Mouse (Mus musculus) heart, embryonic 10.5 days (tissue): ENCODE results near the gene Pigu. TPM values are rescaled to one million over a fixed set of nuclear protein-coding genes. Genes with fewer than 3 reads are reported as not detected.
A peak's percentile ranks its signal among the peaks of the same experiment; 100 is the strongest.

Source experiments
- DNase-seq: peaks from one replicate; pipeline ENCODE4 v3.0.0-alpha.2; 2017; ENCODE audit warnings: low spot score
- H3K27ac ChIP-seq: fragments of 300-500 bp; sonication (generic); 2 replicates; pipeline ENCODE4 v1.5.1; 2016; ENCODE audit warnings: mild to moderate bottlenecking
- H3K27me3 ChIP-seq: fragments of 300-500 bp; sonication (generic); 2 replicates; pipeline ENCODE4 v1.6.1; 2016; ENCODE audit warnings: mild to moderate bottlenecking; ENCODE audit not compliant: poor library complexity, insufficient read depth, severe bottlenecking
- H3K36me3 ChIP-seq: fragments of 300-500 bp; sonication (generic); 2 replicates; pipeline ENCODE4 v1.6.1; 2016; ENCODE audit warnings: mild to moderate bottlenecking, moderate library complexity
- H3K4me1 ChIP-seq: fragments of 300-500 bp; sonication (generic); 2 replicates; pipeline ENCODE4 v1.6.1; 2016; ENCODE audit warnings: mild to moderate bottlenecking
- H3K4me3 ChIP-seq: fragments of 300-500 bp; sonication (generic); 2 replicates; pipeline ENCODE4 v1.5.1; 2016; ENCODE audit warnings: mild to moderate bottlenecking, moderate library complexity
- H3K9me3 ChIP-seq: fragments of 300-500 bp; sonication (generic); 2 replicates; pipeline ENCODE4 v1.6.1; 2016; ENCODE audit warnings: mild to moderate bottlenecking, moderate library complexity
- WGBS: fragments of 180-500 bp; shearing (Covaris S2); methylation state at CpG from one replicate; pipeline ENCODE4 v1.1.7; 2016; 5-methylcytosine and 5-hydroxymethylcytosine counted together
- polyA plus RNA-seq: library from polyadenylated mRNA; unstranded; fragments of >200 nt; fragmentation: Nextera tagmentation; extraction: Ambion mirVana; gene quantifications from 2 replicates; pipeline ENCODE4 v1.2.1, GENCODE M21; 2016

Gene Pigu
- polyA plus RNA-seq, 1 experiment from 2014 or later, result 61.2 TPM

DNA sequence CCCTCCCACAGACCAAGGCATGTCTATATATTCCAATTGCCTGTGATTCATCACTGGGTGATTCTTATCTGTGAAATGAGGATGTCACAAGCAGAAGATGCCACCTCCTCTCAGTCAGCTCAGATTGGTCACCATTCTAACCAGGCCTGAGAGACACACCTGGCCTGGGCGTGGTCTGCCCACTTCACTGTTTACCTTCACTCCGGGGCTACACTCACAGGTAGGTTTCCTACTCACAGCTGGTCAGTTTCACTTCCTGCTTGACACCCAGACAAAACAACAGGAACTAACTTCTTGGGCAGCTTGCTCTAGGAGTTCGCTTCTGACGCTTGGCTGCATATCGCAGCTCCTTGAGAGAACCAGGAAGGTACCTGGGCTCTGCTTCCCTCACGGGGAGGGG is 61.8 kb downstream of the Pigu start:
- peaks cover 5% of the 10 kb centered on the region for H3K4me1 ChIP-seq
- DNase-seq, result no peak
- H3K4me3 ChIP-seq, result no peak overlapping the region
- 91% methylated on average over 6 of the region's 6 CpGs for WGBS
- H3K9me3 ChIP-seq, result no peaks in the 10 kb centered on the region
- no peak overlapping the region for H3K27ac ChIP-seq
- peaks cover 84% of the 10 kb centered on the region for H3K36me3 ChIP-seq
- no peaks in the 10 kb centered on the region for H3K27me3 ChIP-seq

- Histone ChIP-seq H3K4me1 (no peaks in the 10 kb centered on the region), H3K27ac (no peak overlapping the region), H3K27me3 (no peaks in the 10 kb centered on the region), H3K9me3 (no peaks in the 10 kb centered on the region), H3K4me3 (no peak overlapping the region), H3K36me3 (peaks cover 95% of the 10 kb centered on the region)
- no peak for DNase-seq
- 91% methylated on average over 4 of the region's 4 CpGs for WGBS
Measured at GRCm38 (mm10) chr2:155293946-155294345, 63.3 kb downstream of the Pigu start.

DNA sequence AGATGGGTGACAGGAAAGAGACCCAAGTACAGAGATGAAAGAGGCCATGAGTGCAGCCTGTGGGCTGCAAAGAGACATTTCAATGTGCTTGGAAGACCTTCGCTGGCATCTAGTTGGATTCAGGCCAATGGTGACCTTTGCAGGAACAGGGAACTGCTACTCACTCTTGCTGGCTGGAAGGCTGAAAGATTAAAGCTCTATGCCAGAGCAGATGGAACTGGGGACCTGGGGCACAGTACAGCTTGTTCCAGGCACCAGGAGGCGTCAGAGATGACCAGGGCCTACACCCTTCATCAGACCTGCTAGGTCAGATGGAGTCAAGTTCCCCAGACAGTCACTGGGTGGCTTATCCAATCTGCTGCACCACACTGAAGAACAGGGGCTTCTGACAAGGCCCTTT is 63.8 kb downstream of the Pigu start:
- WGBS, result 77% methylated on average over 2 of the region's 2 CpGs
- Histone ChIP-seq H3K9me3 (no peaks in the 10 kb centered on the region), H3K4me1 (no peaks in the 10 kb centered on the region), H3K27ac (no peak overlapping the region), H3K27me3 (no peaks in the 10 kb centered on the region), H3K4me3 (no peak overlapping the region), H3K36me3 (peaks cover 90% of the 10 kb centered on the region)
- DNase-seq, result no peak

- 87% methylated on average over 8 of the region's 8 CpGs for WGBS
- peaks cover 7% of the 10 kb centered on the region for H3K4me1 ChIP-seq
- no peaks in the 10 kb centered on the region for H3K27me3 ChIP-seq
- no peak for DNase-seq
- H3K27ac ChIP-seq, result no peak overlapping the region
- H3K36me3 ChIP-seq, result peaks cover 57% of the 10 kb centered on the region
- no peaks in the 10 kb centered on the region for H3K9me3 ChIP-seq
- no peak overlapping the region for H3K4me3 ChIP-seq
Measured at GRCm38 (mm10) chr2:155290066-155290465, 67.2 kb downstream of the Pigu start.

- no peak overlapping the region for H3K4me3 ChIP-seq
- no peaks in the 10 kb centered on the region for H3K9me3 ChIP-seq
- peaks cover 51% of the 10 kb centered on the region for H3K36me3 ChIP-seq
- H3K27me3 ChIP-seq, result no peaks in the 10 kb centered on the region
- no peak for DNase-seq
- H3K27ac ChIP-seq, result peak overlapping the region; percentile 78
- 64% methylated on average over 4 of the region's 4 CpGs for WGBS
- peaks cover 11% of the 10 kb centered on the region for H3K4me1 ChIP-seq
Measured at GRCm38 (mm10) chr2:155287456-155288250, 69.6 kb downstream of the Pigu start.

DNA sequence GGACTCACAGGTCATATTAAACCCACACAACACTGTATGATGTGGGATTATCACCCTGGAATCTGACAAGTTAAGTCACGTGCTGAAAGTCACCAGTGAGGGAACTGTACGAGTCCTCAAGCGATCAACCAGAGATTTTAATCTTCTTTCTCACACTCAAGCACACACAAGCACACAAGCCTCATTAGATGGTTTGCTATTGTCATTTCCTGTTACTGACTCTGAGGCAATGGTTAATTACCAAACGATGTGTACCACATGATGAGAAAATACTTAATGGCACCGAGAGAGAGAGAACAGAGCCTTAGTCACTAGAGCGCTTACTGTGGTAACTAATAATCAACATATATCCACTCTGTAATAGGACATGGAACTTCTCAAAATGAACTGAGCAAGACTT is 71.5 kb downstream of the Pigu start:
- peaks cover 11% of the 10 kb centered on the region for H3K4me1 ChIP-seq
- H3K4me3 ChIP-seq, result no peak overlapping the region
- no peaks in the 10 kb centered on the region for H3K27me3 ChIP-seq
- no peak for DNase-seq
- H3K27ac ChIP-seq, result no peak overlapping the region
- WGBS, result 88% methylated on average over 6 of the region's 6 CpGs
- peaks cover 35% of the 10 kb centered on the region for H3K36me3 ChIP-seq
- H3K9me3 ChIP-seq, result no peaks in the 10 kb centered on the region

DNA sequence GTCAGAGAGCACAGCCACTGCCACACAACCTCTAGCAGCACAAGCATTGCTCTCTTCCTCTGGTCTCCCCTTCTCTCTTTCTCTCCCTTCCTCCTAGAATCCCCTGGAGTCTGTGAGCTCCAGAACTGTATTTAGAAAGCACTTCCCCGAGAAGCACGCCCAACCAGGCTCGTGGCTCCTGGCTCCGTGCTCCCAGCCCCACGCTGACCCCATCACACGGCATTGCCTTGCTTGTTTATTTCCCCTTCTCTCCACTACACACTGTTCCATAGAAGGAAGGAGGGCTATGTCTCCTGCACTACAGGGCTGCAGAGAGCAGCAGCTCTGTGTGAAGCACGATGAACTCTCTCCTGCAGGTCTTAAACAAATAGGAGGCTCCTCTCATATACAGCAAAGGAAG is 72.6 kb downstream of the Pigu start:
- no peak for DNase-seq
- peak overlapping the region; percentile 69; the same call in 1 of the 2 replicates for H3K27ac ChIP-seq

GRCm38 (mm10) chr2:155283793-155284192 is 73.4 kb downstream of the Pigu start:
- DNase-seq, result no peak
- WGBS, result 87% methylated on average over 4 of the region's 4 CpGs
- H3K36me3 ChIP-seq, result peaks cover 31% of the 10 kb centered on the region
- no peak overlapping the region for H3K27ac ChIP-seq
- no peak overlapping the region for H3K4me3 ChIP-seq
- no peaks in the 10 kb centered on the region for H3K9me3 ChIP-seq
- H3K4me1 ChIP-seq, result peaks cover 11% of the 10 kb centered on the region
- H3K27me3 ChIP-seq, result no peaks in the 10 kb centered on the region

More for the DNA sequence above, 72.6 kb downstream of the Pigu start:
- WGBS, result 81% methylated on average over 7 of the region's 7 CpGs
- no peaks in the 10 kb centered on the region for H3K9me3 ChIP-seq
- H3K4me3 ChIP-seq, result no peak overlapping the region
- peaks cover 11% of the 10 kb centered on the region for H3K4me1 ChIP-seq
- H3K36me3 ChIP-seq, result peaks cover 30% of the 10 kb centered on the region
- H3K27me3 ChIP-seq, result no peaks in the 10 kb centered on the region

- H3K9me3 ChIP-seq, result no peaks in the 10 kb centered on the region
- no peak for DNase-seq
- H3K4me3 ChIP-seq, result no peak overlapping the region
- H3K27me3 ChIP-seq, result no peaks in the 10 kb centered on the region
- no peak overlapping the region for H3K27ac ChIP-seq
- H3K36me3 ChIP-seq, result peaks cover 44% of the 10 kb centered on the region
- 71% methylated on average over 2 of the region's 2 CpGs for WGBS
- peaks cover 15% of the 10 kb centered on the region for H3K4me1 ChIP-seq
Measured at GRCm38 (mm10) chr2:155280116-155280515, 77.1 kb downstream of the Pigu start.

DNA sequence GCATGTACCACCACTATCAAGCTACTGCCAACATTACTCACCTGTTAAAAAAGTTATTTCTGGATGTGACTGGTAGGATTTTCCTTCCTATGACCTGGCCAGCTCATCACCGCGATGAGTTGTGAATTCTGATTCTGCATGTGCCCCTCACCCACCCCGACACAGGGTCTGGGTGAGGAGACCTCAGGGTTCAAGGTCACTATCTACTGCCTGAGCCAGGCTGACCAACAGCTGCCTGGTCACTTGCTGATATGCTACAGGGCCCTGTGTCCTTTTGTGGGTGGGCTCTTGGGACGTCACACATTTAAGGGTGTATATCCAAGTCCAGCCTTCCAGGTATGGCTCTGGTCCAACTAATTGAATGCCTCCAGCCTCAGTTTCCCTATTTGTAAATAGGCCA is 78.1 kb downstream of the Pigu start:
- Histone ChIP-seq H3K4me3 (no peak overlapping the region), H3K36me3 (peaks cover 39% of the 10 kb centered on the region), H3K9me3 (no peaks in the 10 kb centered on the region), H3K27me3 (no peaks in the 10 kb centered on the region), H3K4me1 (peaks cover 12% of the 10 kb centered on the region), H3K27ac (no peak overlapping the region)
- 89% methylated on average over 4 of the region's 4 CpGs for whole genome bisulfite sequencing
- DNase-seq, result no peak

- Histone ChIP-seq H3K4me1 (peaks cover 12% of the 10 kb centered on the region), H3K4me3 (no peak overlapping the region), H3K9me3 (no peaks in the 10 kb centered on the region), H3K36me3 (peaks cover 32% of the 10 kb centered on the region), H3K27ac (no peak overlapping the region), H3K27me3 (no peaks in the 10 kb centered on the region)
- 94% methylated on average over 7 of the region's 7 CpGs for WGBS
- DNase-seq, result no peak
Measured at GRCm38 (mm10) chr2:155278361-155278760, 78.9 kb downstream of the Pigu start.

- H3K9me3 ChIP-seq, result no peaks in the 10 kb centered on the region
- H3K4me1 ChIP-seq, result peaks cover 14% of the 10 kb centered on the region
- peaks cover 29% of the 10 kb centered on the region for H3K36me3 ChIP-seq
- peak overlapping the region; percentile 91; the same call in 1 of the 2 replicates for H3K4me3 ChIP-seq
- DNase-seq, result no peak
- no peaks in the 10 kb centered on the region for H3K27me3 ChIP-seq
- peak overlapping the region; percentile 96 for H3K27ac ChIP-seq
- 86% methylated on average over 2 of the region's 2 CpGs for WGBS
Measured at GRCm38 (mm10) chr2:155277721-155278120, 79.5 kb downstream of the Pigu start.

GRCm38 (mm10) chr2:155276621-155277175 is 80.5 kb downstream of the Pigu start:
- peaks cover 16% of the 10 kb centered on the region for H3K4me1 ChIP-seq
- no peaks in the 10 kb centered on the region for H3K9me3 ChIP-seq
- H3K36me3 ChIP-seq, result peaks cover 26% of the 10 kb centered on the region
- H3K27me3 ChIP-seq, result no peaks in the 10 kb centered on the region
- peak overlapping the region; percentile 91 for H3K4me3 ChIP-seq
- peak; percentile 90 for DNase-seq
- WGBS, result under 1% methylated on average over 48 of the region's 49 CpGs
- peak overlapping the region; percentile 96 for H3K27ac ChIP-seq
